Mouse (Mus musculus): ENCODE data around the gene Cfd.
"Not testable (repeated sequence)": the region's sequence is repeated elsewhere in the genome, so short reads cannot be mapped to it uniquely, and the experiment has no call there.

Cfd gene

DNA sequence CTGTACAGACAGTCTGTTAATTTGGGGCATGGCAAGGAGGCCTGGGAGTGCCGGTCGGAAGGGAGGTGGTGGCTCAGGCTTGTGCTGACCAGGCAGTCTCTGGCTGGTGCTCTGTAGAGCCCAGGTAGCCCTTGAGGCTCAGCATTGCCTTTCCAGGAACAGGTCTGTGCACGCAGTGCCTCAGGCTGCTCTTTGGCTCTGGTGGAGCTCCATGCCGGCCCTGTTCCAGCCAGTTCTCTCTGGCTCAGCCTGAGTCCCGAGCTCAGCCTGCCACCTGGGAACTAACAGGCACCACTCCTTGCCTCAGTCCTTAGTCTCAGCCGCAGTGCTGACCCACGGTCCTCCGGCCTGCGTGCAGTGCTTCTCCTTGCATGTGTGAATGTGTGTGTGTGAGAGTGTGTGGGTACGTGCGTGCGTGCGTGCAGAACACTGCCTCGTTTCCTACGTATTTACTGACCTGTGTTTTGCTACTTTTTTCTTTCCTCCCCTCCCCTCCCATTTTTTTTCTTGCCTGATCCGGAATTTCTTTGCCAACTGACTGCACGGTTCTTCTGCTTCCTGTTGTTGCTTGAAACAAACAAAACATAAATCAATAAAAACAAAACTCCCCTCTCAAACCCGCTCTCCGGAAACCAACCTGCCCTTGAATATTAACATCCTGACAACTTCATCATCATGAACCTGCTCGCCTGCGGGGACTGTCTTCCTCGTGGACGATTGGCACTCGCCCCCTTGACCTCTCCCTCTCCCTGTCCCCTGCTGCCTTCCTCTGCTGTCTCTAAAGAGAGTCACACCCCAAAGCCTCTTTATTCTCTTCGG is 29.2 kb upstream of the Cfd start:
- DNase-seq (ENCODE audit: low spot score in 2 of 2) = no peak

DNA sequence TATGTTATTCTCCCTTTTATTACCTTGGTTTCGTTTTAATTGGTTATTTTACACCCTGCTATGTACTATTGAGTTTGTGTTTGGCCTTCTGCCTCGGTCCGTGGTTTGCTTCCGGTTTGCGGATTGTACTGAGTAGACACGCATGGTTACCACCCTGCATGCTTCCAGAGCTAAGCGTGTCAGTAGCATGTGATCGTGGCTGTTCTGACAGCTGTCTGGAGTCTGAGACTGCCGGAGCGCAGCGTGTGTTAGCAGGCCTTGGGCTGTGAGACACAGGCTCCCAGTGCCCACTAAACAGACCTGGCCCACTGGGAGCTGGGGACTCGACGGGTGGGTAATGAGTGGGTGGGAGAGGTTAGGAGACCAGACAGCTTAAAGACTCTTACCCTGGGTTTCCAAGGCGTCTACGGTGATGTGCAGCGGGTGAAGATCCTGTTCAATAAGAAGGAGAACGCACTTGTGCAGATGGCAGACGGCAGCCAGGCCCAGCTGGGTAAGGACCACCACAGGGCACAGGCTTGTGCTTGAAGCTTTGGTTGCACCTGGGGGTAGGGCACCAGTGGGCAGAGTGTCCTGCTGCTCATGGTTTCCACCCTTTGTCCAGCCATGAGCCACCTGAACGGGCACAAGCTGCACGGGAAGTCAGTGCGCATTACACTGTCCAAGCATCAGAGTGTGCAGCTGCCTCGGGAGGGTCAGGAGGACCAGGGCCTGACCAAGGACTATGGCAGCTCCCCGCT is 28.4 kb upstream of the Cfd start:
- no peak for DNase-seq (ENCODE audit: low spot score in 2 of 2)

DNA sequence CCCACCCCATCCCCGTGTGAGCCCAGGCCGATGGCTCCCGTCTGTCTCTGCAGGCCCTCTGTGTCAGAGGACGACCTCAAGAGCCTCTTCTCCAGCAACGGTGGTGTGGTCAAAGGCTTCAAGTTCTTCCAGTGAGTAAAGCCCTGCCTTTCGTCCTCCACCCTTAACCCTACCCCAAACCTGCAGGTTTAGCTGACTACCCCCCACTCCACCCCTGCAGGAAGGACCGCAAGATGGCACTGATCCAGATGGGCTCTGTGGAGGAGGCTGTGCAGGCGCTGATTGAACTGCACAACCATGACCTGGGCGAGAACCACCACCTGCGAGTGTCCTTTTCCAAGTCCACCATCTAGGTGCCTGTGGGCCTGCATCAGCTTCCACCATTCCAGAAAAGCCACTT is 27.7 kb upstream of the Cfd start:
- no peak for DNase-seq (ENCODE audit: low spot score in 2 of 2)

DNA sequence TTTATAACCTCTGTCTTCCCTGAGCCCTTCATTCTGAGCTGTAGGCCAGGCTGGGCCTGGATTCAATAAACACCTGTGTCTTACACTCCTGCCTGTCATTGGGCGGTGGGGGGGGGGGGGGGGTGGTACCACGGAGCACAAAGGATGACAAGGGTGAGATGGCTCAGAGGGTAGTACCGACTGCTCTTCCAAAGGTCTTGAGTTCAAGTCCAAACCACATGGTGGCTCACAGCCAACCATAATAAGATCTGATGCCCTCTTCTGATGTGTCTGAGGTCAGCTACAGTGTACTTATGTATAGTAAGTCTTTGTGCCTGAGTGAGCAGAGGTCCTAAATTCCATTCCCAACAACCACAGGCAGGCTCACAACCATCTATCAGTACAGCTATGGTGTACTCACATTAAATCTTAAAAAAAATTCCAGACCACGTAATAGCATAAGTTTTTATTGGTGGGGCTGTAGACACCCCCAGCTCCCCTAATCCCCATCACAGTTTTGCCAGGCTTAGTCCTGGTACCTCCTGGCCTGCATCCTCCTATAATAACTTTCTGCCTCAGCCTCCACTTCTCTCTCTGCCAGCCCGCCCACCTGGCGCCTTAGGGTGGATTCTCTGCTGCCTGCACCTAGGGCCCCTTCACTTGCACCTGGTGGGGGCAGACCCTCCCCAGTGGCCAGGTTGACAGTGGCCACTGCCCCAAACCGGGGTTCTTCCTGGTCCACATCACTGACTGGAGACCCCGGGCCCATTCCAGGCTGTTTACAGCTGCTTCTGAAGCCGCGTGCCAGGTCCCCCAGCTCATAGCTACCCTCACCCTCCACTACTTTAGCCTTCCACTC is 26.1 kb upstream of the Cfd start:
- DNase-seq (ENCODE audit: low spot score in 2 of 2) = no peak

DNA sequence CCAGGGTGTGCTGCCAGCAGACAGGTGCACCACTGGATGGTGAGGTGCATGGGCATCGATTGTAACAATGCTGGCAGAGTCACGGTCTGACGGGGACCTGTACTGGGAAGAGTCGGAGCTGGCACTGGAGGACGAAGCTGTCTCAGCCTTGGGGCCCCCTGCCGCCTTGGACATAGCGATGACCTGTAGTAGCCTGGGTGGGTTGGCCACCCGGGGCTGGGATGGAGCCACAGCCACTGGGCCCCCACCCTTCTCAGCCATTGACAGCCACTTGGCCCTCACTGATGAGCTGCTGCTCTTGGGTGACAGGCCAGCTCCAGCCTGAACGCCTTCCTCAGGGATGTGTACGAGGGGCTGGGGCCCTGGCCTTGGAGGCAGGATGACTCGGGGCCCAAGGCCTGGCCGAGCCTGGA is 25.5 kb upstream of the Cfd start:
- DNase-seq (ENCODE audit: low spot score in 2 of 2) = no peak

DNA sequence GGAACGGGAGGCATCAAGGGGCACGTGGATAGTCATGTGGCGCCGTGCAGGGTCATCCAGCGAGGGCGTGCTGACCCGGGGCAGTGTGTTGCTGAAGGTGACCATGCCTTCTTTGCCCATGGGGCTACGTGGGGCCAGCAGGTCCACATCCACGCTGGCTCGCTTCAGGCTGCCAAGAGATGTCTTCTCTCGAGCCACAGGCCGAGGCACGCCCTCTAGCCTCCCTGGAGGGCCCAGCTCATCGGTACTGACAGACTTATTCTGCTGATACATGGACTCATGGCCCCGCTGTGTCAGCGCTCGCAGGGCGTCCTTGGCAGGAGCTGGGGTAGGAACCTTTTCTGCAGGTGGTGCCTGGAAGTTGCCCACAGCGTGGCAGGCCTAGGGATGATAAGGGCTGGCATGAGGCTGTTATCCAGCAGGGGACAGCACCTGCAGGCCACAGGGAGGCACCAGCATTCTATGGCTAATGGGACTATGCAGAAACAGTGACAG is 24.8 kb upstream of the Cfd start:
- DNase-seq (ENCODE audit: low spot score in 2 of 2) = no peak

DNA sequence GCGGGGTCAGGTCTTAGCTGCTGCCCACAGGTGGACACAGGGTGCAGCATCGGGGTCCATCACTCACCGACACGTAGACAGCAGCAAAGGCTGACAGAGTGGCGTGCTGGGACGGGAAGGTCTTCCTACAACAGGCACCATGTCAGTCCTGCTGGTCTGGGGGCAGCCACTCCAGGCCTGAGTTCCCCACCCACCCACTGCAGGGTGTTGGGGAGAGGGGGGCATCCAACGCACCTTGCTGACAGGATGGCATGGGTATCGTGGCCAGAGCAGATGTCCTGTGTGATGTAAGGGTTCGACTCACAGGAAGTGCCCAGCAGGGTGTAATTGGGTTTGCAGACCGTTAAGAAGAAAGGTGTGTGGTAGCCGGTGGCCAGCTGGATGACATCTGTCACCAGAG is 24.1 kb upstream of the Cfd start:
- DNase-seq (ENCODE audit: low spot score in 2 of 2) = no peak

DNA sequence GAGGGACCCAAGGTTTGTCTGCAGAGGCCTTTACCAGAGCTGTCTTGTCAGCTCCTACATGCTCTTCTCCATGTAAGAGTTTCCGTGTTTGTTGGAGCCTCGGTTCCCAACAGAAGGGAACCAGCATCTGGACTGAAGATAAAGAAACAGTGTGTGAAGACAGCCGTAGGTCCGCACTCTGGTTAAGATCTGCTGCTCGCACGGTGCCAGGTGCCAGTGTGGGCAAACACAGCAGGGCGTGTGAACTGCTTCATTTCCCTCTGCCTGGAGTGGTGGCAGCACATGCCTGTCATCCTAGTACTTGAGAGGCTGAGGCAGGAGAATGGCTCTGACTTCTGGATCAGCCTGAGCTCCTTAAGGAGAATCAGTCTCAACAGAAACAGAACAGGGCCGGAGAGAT is 18.8 kb upstream of the Cfd start:
- no peak for DNase-seq (ENCODE audit: low spot score in 2 of 2)

DNA sequence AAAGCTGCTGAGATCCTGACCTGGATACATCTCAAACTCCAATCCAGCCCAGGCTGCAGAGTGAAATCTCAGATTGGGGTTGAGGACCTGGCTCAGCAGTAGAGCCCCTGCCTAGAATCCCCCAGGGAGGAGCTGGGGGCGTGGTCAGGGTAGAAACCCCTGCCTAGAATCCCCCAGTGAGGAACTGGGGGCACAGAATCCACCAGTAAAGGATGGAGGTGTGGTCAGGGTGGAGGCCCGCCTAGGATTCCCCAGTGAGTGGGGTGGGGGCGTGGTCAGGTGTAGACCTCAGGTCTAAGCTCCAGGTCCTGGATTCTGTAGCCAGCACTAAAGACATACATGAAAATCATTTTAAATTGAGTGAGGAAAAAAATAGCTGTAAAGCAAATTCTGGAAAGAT is 17.8 kb upstream of the Cfd start:
- no peak for DNase-seq (ENCODE audit: low spot score in 2 of 2)

DNA sequence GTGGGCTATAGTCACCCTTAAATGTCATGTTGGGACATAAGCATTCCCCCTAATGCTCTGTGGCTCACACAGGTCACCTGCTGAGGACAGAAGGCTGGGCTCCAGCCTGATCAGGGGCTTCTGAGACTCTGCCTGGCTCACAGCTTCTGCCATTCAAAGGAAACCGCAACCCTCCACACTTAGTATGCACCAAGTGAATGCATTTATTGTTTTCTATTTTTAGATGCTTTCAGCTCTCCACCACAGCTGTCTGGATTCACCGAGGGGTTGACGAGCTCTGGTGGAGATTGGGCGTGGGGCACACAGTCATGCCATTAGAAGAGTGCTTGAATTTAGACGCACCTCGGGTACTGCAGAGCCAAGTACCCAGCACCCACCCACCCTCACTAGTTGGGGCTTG is 17.3 kb upstream of the Cfd start:
- DNase-seq (ENCODE audit: low spot score in 2 of 2) = no peak

DNA sequence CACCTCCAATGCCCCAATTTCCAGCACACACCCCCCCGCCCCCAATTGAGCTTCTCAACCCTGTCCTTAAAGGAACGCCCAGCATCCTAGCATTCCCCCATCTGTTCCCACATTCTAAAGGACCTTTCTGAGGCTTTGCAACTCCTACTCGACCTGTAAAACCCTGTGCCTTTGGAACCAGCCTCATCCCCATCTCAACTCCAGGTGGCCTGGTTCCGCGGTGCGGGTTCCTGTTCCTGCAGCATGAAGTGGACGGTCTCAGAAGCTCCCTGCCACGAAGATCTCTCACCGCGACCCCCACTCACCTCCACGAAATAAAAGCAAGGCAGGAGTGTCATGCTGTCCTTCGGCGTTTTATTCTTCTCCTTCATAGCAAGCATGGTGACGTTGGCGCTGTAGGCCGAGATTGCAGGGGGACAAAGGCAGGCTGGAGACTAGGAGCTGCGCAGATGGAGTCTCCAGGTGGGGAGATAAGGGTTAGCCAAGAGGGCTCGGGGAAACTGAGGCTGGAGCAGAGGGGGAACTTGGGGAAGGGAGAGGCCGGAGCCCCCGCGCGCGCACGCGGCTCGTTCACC is 16.9 kb upstream of the Cfd start:
- DNase-seq (ENCODE audit: low spot score in 2 of 2) = no peak

DNA sequence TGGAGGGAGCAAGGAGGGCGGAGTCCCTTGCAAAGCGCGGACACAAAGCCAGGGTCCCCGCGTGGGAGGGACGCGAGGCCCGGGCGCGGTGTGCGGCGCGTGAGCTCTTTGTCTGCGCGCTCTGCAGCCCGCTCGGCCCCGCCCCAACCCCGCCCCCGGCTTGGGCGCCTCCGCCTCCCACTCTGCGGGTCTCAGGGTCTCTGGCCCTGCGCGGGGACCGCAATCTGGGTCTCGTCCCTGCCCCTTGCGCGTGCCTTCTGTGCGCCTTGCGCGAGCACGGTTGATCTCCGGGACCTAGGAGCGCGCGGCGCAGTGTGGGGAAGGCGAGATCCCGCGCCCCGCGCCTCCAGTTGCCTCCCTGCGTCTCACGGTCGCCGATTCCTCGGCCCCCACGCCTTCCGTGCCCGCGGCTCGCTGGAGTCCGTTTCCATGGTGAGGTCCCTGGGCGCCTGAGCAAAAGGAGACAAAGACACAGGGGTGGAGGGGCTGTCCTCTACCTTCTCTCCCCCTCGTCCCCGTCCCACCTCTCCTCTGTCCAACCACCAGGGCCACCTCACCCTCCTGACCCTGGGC is 16.3 kb upstream of the Cfd start, which contains the start of the genes Prtn3 and Plppr3:
Prtn3 (plus strand) TSS at position 187 of the 573 bp plus-strand sequence.
Plppr3 (minus strand) TSS at position 345 of the 573 bp plus-strand sequence.
- DNase-seq (ENCODE audit: low spot score in 2 of 2) = no peak

DNA sequence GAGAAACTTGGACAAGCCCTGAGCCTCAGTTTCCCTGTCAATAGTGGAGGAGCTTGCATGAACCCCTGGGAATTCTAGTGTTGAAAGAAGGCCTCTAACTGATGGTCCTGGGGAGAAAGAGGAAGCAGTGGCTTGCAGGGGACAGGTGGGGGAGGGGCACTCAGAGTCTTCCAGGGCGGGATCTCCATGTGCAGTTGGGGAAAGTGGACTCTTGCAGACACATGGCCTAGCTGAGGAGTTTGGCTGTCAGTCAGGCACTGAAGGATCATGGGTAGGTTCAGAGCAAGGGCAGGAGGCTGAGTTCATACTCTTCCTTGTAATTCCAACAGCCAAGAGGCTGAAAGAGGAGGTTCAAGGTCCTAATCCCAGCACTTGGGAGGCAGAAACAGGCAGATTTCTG is 13.5 kb upstream of the Cfd start:
- no peak for DNase-seq (ENCODE audit: low spot score in 2 of 2)

DNA sequence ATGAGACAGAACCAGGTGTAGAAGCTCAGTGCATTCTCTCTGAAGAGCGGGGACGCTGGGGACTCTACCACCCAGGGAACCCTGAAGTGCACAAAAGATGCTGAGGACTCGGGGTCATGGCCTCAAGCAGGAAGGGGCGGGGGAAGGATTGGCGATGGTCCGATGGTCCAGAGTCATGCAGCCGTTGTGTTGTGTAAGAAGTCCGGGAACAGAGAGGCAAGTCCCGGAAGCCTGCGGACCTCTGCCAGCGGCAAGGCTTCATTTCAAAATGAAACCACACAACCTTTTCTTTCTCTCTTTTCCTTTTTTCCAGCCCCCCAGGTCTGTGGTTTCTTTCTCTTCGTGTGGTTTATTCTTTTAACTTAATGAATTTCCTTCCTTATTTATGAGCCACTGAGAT is 12.9 kb upstream of the Cfd start:
- no peak for DNase-seq (ENCODE audit: low spot score in 2 of 2)

DNA sequence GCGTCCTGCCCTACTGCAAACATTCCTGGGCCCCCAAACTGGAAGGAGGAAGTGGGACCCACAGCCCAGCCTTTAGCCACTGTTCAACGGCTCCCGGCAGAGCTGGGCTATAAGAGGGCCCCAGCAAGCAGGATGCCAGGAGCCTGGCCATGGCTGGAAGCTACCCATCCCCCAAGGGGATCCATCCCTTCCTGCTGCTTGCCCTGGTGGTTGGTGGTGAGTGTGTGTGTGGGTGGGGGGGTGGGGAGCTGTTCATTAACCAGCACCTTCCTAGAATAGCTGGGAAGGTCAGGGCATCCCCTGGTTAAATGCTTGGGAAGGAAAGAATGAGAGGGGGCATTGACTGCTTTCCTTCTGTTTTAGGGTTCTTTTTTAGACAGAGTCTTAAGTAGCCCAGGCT is 11.1 kb upstream of the Cfd start:
- DNase-seq (ENCODE audit: low spot score in 2 of 2) = no peak

DNA sequence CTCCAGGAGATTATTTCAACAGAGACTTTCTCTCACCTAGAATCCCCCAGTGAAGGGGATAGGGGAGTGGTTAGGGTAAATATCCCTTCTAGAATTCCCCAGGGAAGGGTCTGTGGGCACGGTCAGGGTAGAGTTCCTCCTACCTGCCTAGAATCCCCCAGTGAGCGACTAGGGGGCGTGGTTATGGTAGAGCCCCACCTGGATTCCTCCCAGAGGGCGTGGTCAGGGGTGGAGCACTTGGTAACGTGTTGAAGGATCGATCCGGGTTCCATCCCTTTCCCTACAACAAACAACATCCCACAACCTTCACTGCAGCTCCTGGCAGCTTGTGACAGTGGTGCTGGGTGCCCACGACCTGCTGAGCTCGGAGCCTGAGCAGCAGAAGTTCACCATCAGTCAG is 9.9 kb upstream of the Cfd start:
- DNase-seq (ENCODE audit: low spot score in 2 of 2) = no peak

DNA sequence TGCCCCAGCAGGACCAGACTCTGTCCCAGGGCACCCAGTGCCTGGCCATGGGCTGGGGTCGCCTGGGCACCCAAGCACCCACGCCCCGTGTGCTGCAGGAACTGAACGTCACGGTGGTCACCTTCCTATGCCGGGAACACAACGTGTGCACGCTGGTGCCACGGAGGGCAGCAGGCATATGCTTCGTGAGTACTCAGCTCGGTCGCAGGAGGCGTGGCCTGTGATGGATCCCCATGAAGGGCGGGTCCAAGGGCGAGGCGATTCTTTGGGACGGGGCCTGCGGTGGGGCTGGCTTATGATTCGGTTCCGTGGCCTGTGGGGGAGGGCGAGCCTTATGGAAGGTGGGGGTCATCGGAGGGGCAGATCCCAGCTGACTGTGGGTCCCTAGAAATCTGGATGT is 8.7 kb upstream of the Cfd start:
- no peak for DNase-seq (ENCODE audit: low spot score in 2 of 2)

DNA sequence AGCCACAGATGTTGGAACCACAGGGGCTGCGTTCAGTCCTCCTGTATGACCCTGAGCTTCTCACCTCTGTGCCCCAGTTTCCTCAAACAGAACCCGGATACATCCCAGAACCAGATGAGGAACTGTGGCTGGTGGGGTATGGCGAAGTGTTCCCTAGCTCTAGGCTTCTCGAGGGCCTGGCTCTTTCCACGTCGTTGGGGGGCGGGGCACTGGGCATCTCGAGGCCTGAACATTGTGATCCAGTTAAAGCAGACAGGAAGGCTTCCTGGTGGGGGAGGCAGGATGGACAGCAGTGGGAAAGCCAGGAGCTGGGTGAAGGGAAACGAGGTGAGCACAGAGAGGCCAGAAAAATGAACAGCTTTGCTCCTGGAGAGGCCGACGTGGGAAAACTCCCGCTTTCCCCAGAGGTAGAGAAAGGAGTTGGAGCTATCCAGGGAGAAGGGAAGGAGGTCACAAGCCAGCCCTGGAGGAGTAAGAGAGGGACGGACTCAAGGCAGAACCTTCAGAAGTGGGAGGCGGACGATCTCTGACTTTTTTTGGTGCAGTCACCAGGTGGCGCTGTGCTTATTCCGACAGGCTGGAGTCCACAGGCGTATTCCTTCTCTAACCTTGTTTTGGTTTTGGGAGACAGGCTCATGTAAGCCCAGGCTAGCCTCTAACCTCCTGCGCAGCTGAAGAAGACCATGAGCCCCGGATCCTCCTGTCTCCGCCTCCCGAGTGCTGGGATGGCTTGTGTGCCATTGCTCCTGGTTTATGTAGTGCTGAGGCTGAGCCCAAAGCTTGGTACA is 7.2 kb upstream of the Cfd start:
- DNase-seq (ENCODE audit: low spot score in 2 of 2) = peak; percentile 50 to 70

DNA sequence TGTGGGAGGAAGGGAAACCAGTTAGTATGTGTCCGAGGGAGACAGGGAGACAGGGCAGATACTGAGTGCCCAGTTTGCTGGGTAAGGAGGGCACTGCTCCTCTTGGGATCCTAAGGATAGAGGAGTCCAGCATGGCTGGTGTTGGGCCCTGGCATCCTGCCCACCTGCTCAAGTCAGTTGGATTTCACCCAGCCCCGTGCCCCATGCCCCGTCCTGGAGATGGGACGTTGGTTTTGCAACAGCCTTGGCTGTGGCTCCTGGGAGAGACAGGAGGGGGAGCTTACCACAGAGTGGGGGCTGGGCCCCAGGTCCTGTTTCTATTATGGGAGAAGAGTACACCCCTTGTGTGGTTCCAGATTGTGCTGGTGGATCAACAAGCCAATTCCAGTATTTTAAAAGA is 6.2 kb upstream of the Cfd start:
- no peak for DNase-seq (ENCODE audit: low spot score in 2 of 2)

DNA sequence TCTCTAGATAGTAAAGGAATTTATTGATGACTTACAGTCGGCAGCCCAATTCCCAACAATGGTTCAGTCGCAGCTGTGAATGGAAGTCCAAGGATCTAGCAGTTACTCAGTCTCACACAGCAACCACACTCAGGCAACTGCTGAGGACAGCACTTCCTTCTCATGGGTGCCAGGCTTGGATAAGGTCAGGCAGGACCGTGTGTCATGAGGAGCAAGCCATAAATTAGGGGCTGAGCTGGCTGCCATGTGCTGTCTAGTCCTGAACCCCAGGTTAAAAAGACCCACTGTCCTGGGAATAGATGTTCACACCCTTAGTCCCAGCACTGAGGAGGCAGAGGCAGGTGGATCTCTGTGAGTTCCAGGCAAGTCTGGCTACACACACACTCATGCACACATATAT is 5.7 kb upstream of the Cfd start:
- not testable (repeated sequence) for DNase-seq (ENCODE audit: low spot score in 2 of 2)

DNA sequence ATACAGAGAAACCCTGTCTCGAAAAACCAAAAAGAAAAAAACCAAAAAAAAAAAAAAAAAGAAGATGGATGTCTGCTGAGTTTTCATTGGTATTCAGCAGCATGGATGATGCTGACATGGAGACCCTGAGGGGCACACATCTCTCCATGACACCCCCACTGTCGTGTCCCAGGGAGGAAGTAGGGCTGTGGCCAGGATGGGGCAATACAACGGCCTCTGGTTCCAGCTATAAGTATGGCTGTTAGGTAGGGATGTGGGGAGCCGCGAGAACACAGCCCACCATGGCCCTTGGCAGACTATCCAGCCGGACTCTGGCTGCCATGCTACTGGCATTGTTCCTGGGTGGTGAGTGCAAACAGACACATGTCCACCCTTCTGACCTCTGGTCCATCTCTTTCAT is 4.6 kb upstream of the Cfd start, which contains the start of gene Elane:
Elane (plus strand) TSS at position 194 of the 400 bp plus-strand sequence.
- no peak for DNase-seq (ENCODE audit: low spot score in 2 of 2)

Measured in spleen, postnatal 14 days (tissue).